Mouse (Mus musculus) kidney, postnatal 10 days (tissue): ENCODE measurements around the gene 4930433I11Rik.
"Not testable (repeated sequence)": the region's sequence is repeated elsewhere in the genome, so short reads cannot be mapped to it uniquely, and the experiment has no call there.

Experiments used
- DNase-seq: peaks from one replicate; pipeline ENCODE4 v3.0.0; 2021; ENCODE audit warnings: mixed read lengths

The 4930433I11Rik gene

GRCm38 (mm10) chr7:40987243-40987642 lies at the start of gene 4930433I11Rik:
Gene 4930433I11Rik (plus strand): TSS chr7:40987543.
- DNase-seq, result no peak

GRCm38 (mm10) chr7:40939371-40939770 lies 48.0 kb upstream of the 4930433I11Rik start:
- no peak for DNase-seq

GRCm38 (mm10) chr7:40942233-40942935 lies 45.0 kb upstream of the 4930433I11Rik start:
- DNase-seq, result no peak

- DNase-seq, result not testable (repeated sequence)
Measured at GRCm38 (mm10) chr7:41032419-41032818, 45.1 kb downstream of the 4930433I11Rik start, which contains the start of gene Gm4884. Gene Gm4884 (plus strand): TSS chr7:41032719.

GRCm38 (mm10) chr7:41044058-41044457 lies 56.7 kb downstream of the 4930433I11Rik start:
- DNase-seq, result not testable (repeated sequence)
